Mouse (Mus musculus) adipocyte (in vitro differentiated cells): ENCODE results near the gene Sema4a.

ENCODE experiments used
- DNase-seq: peaks from one replicate; pipeline ENCODE4 v3.0.0-alpha.2; 2016; ENCODE audit warnings: low spot score

Sema4a gene

DNA sequence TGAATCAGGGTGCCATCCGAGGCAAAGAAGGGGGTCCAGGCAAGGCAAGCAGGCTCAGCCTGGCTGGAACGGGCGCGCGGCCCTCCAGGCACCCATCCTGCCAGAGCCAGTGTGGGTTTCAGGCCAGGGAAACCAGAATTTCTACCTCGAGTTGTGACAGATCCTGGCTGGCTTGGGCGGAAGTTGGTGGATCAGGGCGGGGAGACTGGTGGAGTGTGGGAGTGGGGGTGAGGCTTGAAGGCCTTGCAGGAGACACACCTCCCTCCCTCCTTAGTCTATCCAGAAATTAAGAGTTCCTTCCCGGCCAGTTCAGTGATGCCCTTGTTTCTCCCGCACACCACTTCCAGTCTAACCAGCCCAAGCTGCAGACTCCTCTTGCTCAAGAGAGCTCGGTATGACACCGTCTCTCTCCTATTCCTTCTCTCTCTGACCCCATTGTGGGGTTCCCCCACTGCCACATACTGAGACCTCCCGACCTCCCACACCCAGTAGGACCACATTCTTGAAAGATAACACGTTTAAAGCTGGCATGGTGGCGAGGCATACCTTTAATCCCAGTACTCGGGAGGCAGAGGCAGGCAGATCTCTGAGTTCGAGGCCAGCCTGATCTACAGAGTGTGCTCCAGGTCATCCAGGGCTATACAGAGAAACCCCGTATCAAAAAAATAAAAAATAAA, 5.3 kb downstream of the Sema4a start:
- DNase-seq = no peak

DNA sequence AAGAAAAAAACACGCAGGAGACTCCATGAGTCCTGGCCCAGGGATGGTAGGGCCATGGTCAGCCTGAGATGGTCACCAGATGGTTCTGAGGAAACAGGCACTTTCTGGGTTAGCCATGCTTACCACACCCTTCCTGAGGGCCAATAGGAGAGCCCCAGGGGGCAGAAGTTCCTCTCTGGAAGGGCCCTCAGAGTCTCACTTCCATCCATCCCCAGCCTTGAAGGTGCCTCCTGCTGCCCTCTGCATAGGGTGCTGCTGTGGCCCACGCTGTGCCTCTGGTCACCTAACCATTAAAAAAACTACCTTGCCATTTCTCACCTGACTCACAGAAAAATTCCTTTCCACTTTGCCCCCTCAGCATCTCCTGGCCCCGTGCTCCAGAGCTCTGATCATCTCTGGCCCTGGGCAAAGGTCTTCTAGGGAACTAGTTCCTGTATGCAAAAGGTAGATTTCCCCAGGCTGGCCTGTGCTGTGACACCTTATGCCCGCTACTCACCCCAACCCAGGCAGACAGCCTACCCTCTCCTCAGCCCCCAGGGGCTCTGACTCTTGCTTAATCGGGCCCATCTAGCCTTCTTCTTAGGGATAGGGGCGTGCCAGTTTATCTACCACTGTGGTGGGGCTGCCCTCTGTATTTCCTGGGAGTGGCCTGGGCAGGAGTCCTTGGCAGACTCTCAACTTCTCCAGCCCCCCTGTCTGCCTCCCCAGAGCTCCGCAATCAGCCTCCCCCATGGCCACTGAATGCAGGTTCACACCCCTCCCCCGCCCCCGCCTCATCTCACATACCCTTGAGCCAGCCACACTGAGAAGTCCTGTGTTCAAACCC, 6.0 kb downstream of the Sema4a start:
- no peak for DNase-seq

- no peak for DNase-seq
These were observed 7.0 kb downstream of the Sema4a start for GRCm38 (mm10) chr3:88453986-88454385.

DNA sequence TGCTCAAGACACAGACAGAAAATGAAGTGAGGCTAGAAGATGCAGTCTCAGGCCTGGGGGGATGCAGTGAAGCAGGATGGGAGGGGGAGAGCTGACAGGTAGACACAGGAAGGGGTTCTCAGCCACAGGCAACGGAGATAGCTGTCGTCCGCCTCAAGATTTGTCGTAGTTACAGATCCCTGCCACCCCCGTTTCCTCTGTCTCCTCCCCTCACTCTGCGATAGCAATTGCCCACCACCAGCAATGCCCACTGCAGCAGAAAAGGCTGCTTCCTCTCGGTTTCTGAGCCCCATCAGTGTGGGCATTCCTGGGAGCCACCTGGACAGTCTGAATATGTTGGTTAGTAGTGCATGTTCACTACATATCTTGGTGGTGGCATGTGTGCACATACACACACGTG, 7.6 kb downstream of the Sema4a start:
- DNase-seq = no peak

GRCm38 (mm10) chr3:88452716-88453115, 8.3 kb downstream of the Sema4a start:
- DNase-seq = no peak

- no peak for DNase-seq
These were observed 8.7 kb downstream of the Sema4a start for GRCm38 (mm10) chr3:88452246-88452645.

DNA sequence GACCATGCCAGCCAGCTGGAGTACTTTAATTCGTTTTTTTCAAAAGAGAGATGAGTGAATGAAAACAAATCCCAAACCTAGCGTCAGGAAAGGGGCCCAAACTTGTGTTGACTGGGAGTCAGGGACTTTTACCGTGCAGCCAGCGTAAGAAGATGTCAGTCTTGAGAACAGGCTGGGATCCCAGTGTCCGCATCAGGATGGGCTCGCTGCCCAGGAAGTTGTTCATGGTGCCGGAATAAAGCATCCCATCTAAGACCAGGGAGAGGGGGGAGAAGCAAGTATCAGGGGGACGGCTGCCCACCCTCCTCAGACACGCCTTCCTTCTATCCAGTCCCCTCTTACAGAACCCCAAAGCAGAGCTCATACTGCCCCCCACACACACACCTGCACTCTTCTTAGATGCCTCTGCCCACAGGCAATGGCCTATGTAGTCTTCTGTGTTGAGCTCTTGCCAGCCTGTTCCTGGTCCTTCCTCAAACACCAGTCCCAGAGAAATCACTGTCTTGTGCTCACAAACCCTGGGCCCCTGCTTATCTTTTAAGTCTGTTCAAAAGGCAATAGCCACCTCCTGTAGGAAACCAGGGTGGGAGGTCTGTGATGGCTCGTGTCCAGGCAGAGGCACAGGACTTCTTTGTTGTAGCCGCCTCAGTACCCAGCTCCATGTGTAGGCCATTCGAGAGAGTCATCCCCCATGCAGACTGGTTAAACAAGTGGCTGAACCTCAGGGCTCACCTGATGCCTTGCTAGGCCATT, 10.4 kb downstream of the Sema4a start:
- DNase-seq = no peak

DNA sequence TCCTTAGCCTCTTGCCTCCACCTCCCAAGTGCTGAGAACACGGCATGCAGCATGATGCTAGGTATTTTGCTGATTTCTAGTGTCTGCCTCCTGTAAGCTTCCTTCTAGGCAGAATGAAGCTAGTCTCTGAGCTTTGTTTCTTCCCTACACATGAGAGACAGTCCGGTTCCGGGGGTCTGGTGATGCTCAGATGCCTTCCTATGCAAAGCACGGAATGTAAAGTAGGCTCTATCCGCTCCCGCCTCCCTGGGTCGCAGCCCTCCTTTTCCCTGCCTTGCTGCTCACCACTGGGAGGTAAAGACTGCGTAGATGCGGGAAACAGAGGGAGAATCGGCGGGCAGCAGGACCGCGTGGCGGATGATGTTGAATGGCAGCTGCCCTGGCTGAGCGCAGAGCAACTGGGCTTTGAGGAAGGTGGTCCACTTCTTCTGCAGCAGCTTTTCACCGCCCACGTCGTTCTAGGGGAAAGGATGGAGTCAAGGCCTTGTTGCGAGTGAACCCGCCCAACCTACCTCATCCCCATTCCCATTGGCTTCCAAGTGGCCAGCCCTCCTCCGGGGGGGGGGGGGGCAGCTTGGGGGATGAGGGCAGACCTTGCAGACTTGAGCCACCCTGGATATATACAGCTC, 11.5 kb downstream of the Sema4a start:
- no peak for DNase-seq

DNA sequence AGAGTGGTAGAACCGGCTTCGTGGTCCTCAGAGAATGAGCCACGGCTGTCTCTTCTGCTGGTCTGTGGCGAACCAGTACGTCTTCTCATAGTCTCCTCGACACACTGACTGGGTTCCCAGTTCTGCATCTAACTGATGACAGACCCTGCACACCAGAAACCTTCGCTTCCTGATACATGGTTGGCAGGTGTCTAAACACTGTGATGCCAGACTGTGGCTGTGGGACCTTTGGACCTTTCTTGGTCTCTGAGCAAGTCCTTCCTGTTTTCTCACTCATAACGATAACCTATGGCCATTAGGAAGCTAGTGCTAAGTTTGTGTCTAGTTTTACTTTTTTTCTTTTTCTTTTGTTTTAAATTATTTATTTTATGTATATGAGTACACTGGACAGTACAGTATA, 12.5 kb downstream of the Sema4a start:
- no peak for DNase-seq

DNA sequence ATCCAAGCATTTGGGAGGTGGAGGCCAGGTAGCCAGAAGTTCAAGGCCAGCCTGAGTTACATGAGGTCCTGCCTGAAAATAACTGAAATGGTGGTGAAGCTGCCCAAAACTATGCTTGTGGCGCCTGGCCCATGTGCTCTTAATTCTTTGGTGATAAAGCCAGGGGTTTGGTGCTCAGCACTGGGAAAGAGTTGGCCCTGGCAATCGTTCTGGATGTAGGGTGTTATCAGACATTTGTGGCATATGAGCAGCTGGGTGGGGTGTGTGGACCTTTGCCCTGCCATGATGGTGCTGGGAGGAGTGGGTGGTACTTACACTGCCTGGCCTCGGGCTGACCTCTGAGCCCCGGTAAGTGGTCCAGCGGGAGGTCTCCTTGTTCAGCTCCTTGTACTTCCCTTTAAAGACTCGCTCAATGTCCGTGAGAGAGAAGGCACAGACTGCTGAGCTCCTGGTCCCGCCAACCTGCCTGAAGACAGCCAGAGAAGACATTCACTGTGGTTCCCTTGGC, 13.3 kb downstream of the Sema4a start:
- no peak for DNase-seq

DNA sequence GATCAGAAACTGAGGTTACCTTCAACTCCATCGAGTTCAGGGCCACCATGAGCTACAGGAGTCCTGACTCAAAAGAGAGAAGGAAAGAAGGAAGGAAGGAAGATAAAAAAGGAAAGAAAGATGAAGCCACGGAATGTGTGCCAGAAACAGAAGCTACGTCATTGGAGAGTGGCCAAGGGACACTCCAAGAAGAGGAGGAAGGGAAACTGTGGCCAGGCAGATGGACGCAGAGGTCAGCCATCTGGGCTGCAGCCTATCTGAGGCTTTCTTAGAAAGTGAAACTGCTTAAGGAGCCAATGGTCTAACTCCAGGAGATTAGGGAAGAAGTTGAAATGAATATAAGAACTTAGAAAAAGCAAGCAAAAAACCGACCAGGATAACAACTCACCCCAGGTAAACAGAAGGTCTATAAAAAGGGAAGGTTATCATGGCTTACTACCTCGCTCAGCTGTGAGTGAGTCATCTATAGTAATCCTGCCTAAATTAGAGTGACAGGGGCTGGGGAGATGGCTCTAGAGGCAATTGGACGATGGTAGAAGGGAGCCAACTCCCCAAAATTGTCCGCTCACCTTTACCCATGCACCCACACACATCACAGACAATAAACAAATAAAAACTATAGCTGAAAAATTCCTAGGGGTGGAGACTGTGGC, 14.4 kb downstream of the Sema4a start:
- DNase-seq = peak; percentile 72

DNA sequence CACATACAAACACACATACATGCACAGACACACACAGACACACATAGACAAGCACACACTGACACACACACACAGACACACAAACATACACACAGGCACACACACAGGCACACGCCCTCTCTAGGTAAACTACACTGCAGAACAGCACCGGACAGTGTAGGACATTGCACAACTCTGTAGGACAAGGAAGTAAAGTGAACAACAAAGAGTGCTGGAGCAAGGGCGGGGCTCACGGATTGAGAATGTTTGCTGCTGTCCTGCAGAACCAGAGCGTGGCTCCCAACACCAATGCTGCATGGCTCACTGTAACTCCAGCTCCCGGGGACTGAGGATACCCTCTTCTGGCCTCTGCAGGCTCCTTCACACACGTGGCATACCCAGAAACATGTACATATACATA, 18.1 kb downstream of the Sema4a start:
- DNase-seq = no peak

DNA sequence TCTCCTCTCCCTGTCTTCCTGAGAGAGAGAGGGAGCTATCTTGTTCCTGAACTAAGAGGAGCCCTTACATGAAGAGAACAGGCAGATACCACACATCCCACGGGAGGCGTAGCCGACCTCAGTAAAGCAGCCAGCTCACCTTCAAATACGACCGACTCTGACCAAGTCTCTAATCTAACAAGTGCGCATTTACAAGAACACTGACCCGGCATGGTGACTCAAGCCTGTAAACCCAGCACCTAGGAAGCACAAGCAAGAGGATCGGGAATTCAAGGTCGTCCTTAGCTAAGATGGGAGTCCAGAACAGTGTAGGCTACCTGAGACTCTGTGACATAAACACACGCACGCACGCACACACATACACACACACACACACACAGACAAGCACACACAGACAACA, 18.5 kb downstream of the Sema4a start:
- no peak for DNase-seq

DNA sequence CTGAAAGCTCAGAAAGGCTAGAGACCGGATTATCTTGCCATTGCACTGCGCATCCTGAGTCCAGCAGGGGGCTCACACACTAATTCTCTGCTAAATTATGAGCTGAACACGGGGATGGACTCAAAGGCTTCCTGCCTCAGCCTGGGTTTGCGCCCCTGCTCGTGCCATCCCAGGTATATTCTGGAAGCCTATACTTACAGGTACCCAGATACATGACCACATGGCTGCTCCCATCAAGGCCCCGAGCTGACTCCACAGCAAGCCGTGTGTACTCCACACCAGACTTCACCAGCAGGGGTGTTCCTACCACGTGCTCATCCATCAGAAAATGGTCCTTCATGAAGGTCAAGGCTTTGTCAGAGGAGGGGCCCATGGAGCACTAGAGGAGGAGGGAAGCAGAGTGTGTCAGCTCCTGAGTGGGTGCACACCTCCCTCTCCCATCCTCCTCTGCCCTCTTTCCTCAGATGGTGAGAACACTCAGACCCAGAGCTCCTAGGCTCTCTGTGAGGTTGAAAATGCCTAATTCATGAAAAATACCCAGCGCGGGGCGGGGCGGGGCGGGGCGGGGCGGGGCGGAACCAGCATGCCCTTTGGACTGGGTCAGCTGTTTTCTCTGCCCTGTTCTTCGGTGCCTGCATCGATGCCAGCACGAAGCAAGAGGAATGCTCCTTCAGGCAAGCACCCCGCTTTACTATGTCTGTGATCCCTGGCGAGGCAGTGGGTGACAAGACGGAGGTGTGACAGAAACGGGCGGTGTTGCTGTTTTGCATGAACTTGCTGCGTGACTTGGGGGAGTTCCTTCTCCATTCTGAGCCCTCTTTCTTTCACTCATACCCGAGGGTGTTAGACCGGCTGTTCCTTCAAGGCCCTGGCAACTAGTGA, 20.2 kb downstream of the Sema4a start:
- peak; percentile 70 for DNase-seq

- no peak for DNase-seq
These were observed 21.4 kb downstream of the Sema4a start for GRCm38 (mm10) chr3:88439582-88439981.

DNA sequence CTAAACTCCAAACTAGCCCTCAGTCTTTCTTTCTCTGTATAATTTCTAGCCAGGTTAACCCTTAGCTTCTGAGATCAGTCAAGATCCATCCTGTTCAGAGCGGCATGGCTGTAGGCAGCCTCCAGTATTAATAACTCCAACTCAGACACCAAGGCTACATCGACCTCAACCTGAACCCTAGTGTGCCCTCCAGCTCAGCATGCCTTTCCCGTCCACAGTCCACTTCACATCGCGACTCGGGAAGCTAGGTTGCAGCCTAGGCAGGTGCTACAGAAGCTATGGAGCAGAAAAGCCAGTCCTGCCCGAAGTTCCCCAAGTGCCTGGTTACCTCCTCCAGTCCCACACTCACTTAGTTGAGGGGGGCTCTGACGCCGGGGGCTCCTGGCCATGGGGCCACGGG, 23.5 kb downstream of the Sema4a start:
- DNase-seq = no peak

DNA sequence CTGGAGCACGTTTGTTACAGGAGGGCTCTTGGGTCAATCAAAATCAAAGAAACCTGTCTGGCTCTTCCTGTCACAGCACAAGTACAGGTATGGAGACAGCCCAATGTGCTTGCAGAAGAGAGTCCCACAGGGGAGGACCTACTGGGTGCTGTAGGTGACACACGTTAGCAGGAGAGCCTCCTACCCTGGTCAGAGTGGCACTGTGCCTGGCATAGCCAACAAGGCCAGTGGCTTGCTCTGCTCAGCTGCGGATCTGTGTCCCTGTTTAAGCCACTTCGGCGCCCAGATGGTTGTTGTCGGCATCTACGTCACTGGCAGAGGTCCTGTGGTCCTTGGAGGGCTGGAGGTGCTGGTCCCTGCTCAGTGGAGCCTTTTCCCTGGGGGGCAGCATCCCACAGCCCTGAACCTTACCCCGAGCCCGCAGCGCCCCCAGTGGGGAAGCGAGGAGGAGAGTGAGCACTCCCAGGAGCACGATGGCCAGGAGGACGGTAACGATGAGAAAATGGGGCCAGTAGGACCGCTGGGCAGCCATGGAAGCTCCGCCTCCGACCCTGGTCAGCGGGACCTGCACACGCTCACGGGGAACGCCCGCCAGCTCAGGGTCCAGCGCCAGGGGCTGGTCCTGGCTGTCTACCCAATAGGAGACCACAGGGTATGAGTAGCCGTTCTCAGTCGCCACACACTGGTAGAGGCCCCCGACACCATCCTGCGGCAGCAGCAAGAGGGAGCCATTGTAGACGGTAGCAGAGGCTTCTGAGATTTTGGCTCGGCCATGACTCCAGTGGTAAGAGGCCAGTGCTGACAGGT, 24.4 kb downstream of the Sema4a start:
- DNase-seq = no peak

DNA sequence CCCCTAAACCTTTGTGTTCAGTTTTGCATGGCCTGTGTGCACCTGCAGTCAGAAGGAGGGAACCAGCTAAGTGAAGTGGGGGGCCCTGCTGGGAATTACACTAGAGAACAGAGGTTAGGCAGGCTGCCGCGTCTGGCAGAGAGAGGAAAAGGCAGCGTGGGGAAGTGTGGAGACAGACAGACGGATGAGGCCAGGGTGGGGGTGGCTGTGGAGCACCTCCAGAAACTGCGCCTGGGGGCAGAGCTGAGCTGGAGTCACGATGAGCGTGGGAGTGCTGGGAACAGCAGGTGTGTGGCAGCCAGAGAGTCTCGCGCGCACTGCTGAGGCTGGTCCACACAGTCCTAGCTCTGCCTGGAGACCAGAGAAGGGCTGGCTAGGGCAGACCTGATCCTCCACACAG, 25.5 kb downstream of the Sema4a start:
- DNase-seq = no peak

DNA sequence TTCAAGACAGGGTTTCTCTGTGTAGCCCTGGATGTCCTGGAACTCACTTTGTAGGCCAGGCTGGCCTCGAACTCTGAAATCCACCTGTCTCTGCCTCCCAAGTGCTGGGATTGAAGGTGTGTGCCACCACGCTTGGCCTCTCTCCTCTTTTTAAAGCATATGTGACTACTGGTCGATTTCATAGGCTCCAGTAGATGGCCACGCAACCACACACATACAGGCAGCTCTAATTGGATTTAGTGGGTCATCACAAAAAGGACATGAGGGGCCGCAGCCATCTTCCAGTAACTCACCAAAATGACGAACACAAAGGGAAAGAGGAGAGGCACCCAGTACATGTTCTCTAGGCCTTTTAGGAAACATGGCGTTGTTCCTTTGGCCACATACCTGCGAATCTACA, 32.3 kb downstream of the Sema4a start:
- peak; percentile 36 for DNase-seq
